Mouse (Mus musculus) kidney, postnatal 0 days (tissue): Measurements from ENCODE around the gene Cntln. TPM values are rescaled to one million over a fixed set of nuclear protein-coding genes. Genes with fewer than 3 reads are reported as not detected.

Experiments
- ATAC-seq: fragments of 200-750 bp; cut with Nextera tagmentation; replicated peaks from 2 replicates; pipeline ENCODE4 v1.8.0; 2017; ENCODE audit warnings: low read depth, moderate number of reproducible peaks, moderate TSS enrichment, moderate library complexity; ENCODE audit not compliant: low FRiP score
- DNase-seq: peaks from one replicate; pipeline ENCODE4 v3.0.0-alpha.2; 2016; ENCODE audit warnings: low spot score
- H3K27ac ChIP-seq: fragments of 300-500 bp; sonication (generic); 2 replicates; pipeline ENCODE4 v1.5.1; 2014; ENCODE audit warnings: mild to moderate bottlenecking
- H3K27me3 ChIP-seq: fragments of 300-500 bp; sonication (generic); 2 replicates; pipeline ENCODE4 v1.6.1; 2014; ENCODE audit warnings: low read length, mixed read lengths; ENCODE audit not compliant: insufficient read depth
- H3K36me3 ChIP-seq: fragments of 300-500 bp; sonication (generic); 2 replicates; pipeline ENCODE4 v1.6.1; 2014; ENCODE audit warnings: low read length, mixed read lengths; ENCODE audit not compliant: insufficient read depth
- H3K4me1 ChIP-seq: fragments of 300-500 bp; sonication (generic); replicated peaks from 2 replicates; pipeline ENCODE4 v1.6.1; 2014; ENCODE audit warnings: antibody characterized with exemption, low read length, mixed read lengths; ENCODE audit not compliant: insufficient read depth
- H3K4me2 ChIP-seq: fragments of 300-500 bp; sonication (generic); 2 replicates; pipeline ENCODE4 v1.6.1; 2014; ENCODE audit warnings: mild to moderate bottlenecking, low read length, moderate library complexity, mixed read lengths
- H3K4me3 ChIP-seq: fragments of 300-500 bp; sonication (generic); replicated peaks from 2 replicates; pipeline ENCODE4 v1.5.1; 2014; ENCODE audit warnings: low read depth, low read length
- H3K9ac ChIP-seq: fragments of 300-500 bp; sonication (generic); 2 replicates; pipeline ENCODE4 v1.6.1; 2014; ENCODE audit warnings: low read depth, low read length
- H3K9me3 ChIP-seq: fragments of 300-500 bp; sonication (generic); replicated peaks from 2 replicates; pipeline ENCODE4 v1.6.1; 2016; ENCODE audit warnings: low read length, inconsistent platforms, mixed read lengths
- CTCF ChIP-seq: IDR thresholded peaks from 2 replicates; pipeline ENCODE4 v1.5.1; 2016; ENCODE audit warnings: antibody characterized with exemption, low read depth, mild to moderate bottlenecking, moderate library complexity
- WGBS: fragments of 180-500 bp; shearing (Covaris S2); extraction: QIAGEN DNeasy Blood & Tissue Kit; methylation state at CpG from one replicate; pipeline ENCODE4 v1.1.7; 2014; 5-methylcytosine and 5-hydroxymethylcytosine counted together
- polyA plus RNA-seq: library from polyadenylated mRNA; unstranded; fragments of >200 nt; fragmentation: Nextera tagmentation; extraction: Ambion mirVana; gene quantifications from 2 replicates; pipeline ENCODE4 v1.2.1, GENCODE M21; 2015

Gene Cntln
- polyA plus RNA-seq, 1 experiment from 2014 or later: 10.5 TPM

GRCm38 (mm10) chr4:84944100-84944499 is 60.0 kb downstream of the Cntln start:
- no peak for DNase-seq
- H3K4me3 ChIP-seq: no peak overlapping the region
- H3K36me3 ChIP-seq: no peaks in the 10 kb centered on the region
- H3K4me1 ChIP-seq: no peaks in the 10 kb centered on the region
- H3K9ac ChIP-seq: no peak overlapping the region
- H3K9me3 ChIP-seq: no peaks in the 10 kb centered on the region
- 82% methylated on average over 4 of the region's 4 CpGs for WGBS
- H3K27ac ChIP-seq: no peak overlapping the region
- TF ChIP-seq CTCF: no peak
- H3K27me3 ChIP-seq: no peaks in the 10 kb centered on the region
- no peak for ATAC-seq
- no peak overlapping the region for H3K4me2 ChIP-seq

GRCm38 (mm10) chr4:84946450-84946849 is 62.3 kb downstream of the Cntln start:
- WGBS: 89% methylated on average over 3 of the region's 3 CpGs
- no peak overlapping the region for H3K27ac ChIP-seq
- ATAC-seq (no peak), DNase-seq (no peak)
- no peak overlapping the region for H3K4me2 ChIP-seq
- no peak overlapping the region for H3K4me3 ChIP-seq
- H3K36me3 ChIP-seq: no peaks in the 10 kb centered on the region
- no peaks in the 10 kb centered on the region for H3K27me3 ChIP-seq
- no peaks in the 10 kb centered on the region for H3K9me3 ChIP-seq
- TF ChIP-seq CTCF: no peak
- H3K4me1 ChIP-seq: no peaks in the 10 kb centered on the region
- no peak overlapping the region for H3K9ac ChIP-seq

- Histone ChIP-seq H3K4me3 (no peak overlapping the region), H3K4me1 (no peaks in the 10 kb centered on the region), H3K9ac (no peak overlapping the region), H3K9me3 (no peaks in the 10 kb centered on the region), H3K36me3 (no peaks in the 10 kb centered on the region), H3K27ac (no peak overlapping the region), H3K4me2 (no peak overlapping the region), H3K27me3 (no peaks in the 10 kb centered on the region)
- ATAC-seq: no peak
- DNase-seq: no peak
- TF ChIP-seq CTCF: no peak
- 70% methylated on average over 7 of the region's 7 CpGs for WGBS
Measured at GRCm38 (mm10) chr4:84976875-84977646, 93.0 kb downstream of the Cntln start.

GRCm38 (mm10) chr4:84995520-84996348 is 111.6 kb downstream of the Cntln start:
- no peak for ATAC-seq
- H3K4me3 ChIP-seq: no peak overlapping the region
- H3K4me1 ChIP-seq: no peaks in the 10 kb centered on the region
- no peak overlapping the region for H3K9ac ChIP-seq
- WGBS: 77% methylated on average over 10 of the region's 10 CpGs
- no peak overlapping the region for H3K27ac ChIP-seq
- H3K9me3 ChIP-seq: no peaks in the 10 kb centered on the region
- H3K36me3 ChIP-seq: no peaks in the 10 kb centered on the region
- H3K4me2 ChIP-seq: no peak overlapping the region
- H3K27me3 ChIP-seq: no peaks in the 10 kb centered on the region
- DNase-seq: no peak
- TF ChIP-seq CTCF: no peak

- Histone ChIP-seq H3K27ac (no peak overlapping the region), H3K36me3 (no peaks in the 10 kb centered on the region), H3K4me2 (no peak overlapping the region), H3K4me3 (no peak overlapping the region), H3K9me3 (no peaks in the 10 kb centered on the region), H3K27me3 (no peaks in the 10 kb centered on the region), H3K4me1 (no peaks in the 10 kb centered on the region), H3K9ac (no peak overlapping the region)
- TF ChIP-seq CTCF: no peak
- 75% methylated on average over 6 of the region's 6 CpGs for WGBS
- no peak for ATAC-seq
- DNase-seq: no peak
Measured at GRCm38 (mm10) chr4:85005581-85005980, 121.5 kb downstream of the Cntln start.

- H3K36me3 ChIP-seq: no peaks in the 10 kb centered on the region
- TF ChIP-seq CTCF: no peak
- DNase-seq (no peak), ATAC-seq (no peak)
- no peak overlapping the region for H3K27ac ChIP-seq
- H3K27me3 ChIP-seq: no peaks in the 10 kb centered on the region
- WGBS: 81% methylated on average over 3 of the region's 3 CpGs
- no peaks in the 10 kb centered on the region for H3K4me1 ChIP-seq
- no peak overlapping the region for H3K9ac ChIP-seq
- H3K9me3 ChIP-seq: no peaks in the 10 kb centered on the region
- no peak overlapping the region for H3K4me3 ChIP-seq
- H3K4me2 ChIP-seq: no peak overlapping the region
Measured at GRCm38 (mm10) chr4:85006789-85007188, 122.7 kb downstream of the Cntln start.
